Mouse (Mus musculus) stomach, embryonic 15.5 days (tissue): ENCODE data around the gene Kndc1. TPM values are rescaled to one million over a fixed set of nuclear protein-coding genes. Genes with fewer than 3 reads are reported as not detected.

Experiments used
- ATAC-seq: fragments of 200-750 bp; cut with Nextera tagmentation; 2 replicates; pipeline ENCODE4 v1.8.0; 2017; ENCODE audit warnings: low read depth, moderate number of reproducible peaks, moderate TSS enrichment; ENCODE audit not compliant: insufficient read depth, low FRiP score
- H3K27ac ChIP-seq: fragments of 300-500 bp; sonication (generic); 2 replicates; pipeline ENCODE4 v1.5.1; 2015; ENCODE audit warnings: mild to moderate bottlenecking, inconsistent platforms
- H3K27me3 ChIP-seq: fragments of 300-500 bp; sonication (generic); replicated peaks from 2 replicates; pipeline ENCODE4 v1.6.1; 2015; ENCODE audit warnings: inconsistent platforms
- H3K36me3 ChIP-seq: fragments of 300-500 bp; sonication (generic); 2 replicates; pipeline ENCODE4 v1.6.1; 2015; ENCODE audit warnings: inconsistent platforms
- H3K4me1 ChIP-seq: fragments of 300-500 bp; sonication (generic); 2 replicates; pipeline ENCODE4 v1.6.1; 2015; ENCODE audit warnings: inconsistent platforms
- H3K4me2 ChIP-seq: fragments of 300-500 bp; sonication (generic); 2 replicates; pipeline ENCODE4 v1.6.1; 2015; ENCODE audit warnings: mild to moderate bottlenecking, inconsistent platforms
- H3K4me3 ChIP-seq: fragments of 300-500 bp; sonication (generic); replicated peaks from 2 replicates; pipeline ENCODE4 v1.5.1; 2015; ENCODE audit warnings: inconsistent platforms
- H3K9ac ChIP-seq: fragments of 300-500 bp; sonication (generic); 2 replicates; pipeline ENCODE4 v1.6.1; 2015; ENCODE audit warnings: inconsistent platforms
- H3K9me3 ChIP-seq: fragments of 300-500 bp; sonication (generic); 2 replicates; pipeline ENCODE4 v1.6.1; 2016; ENCODE audit warnings: inconsistent platforms
- WGBS: fragments of 180-500 bp; shearing (Covaris S2); methylation state at CpG from one replicate; pipeline ENCODE4 v1.1.7; 2015; 5-methylcytosine and 5-hydroxymethylcytosine counted together
- polyA plus RNA-seq: library from polyadenylated mRNA; unstranded; fragments of >200 nt; fragmentation: Nextera tagmentation; extraction: Ambion mirVana; gene quantifications from 2 replicates; pipeline ENCODE4 v1.2.1, GENCODE M21; 2015

Kndc1 gene
- polyA plus RNA-seq, 1 experiment from 2014 or later: 0.14 TPM

DNA sequence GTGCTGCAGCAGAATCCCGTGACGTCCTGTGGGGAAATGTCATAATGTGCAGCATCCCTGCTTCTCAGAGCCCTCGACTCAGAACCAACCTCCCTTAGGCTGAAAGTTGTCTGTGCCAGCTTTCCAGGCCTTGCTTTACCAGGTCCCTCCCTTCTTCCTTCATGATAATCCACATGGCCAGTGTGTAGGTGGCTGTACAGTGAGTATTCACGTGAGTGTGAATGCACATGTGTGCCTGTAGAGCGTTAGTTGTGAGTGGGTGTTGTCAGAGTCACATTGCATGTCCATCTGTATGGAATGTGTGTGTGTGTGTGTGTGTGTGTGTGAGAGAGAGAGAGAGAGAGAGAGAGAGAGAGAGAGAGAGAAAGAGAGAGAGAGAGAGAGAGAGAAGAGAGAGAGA is 16.4 kb upstream of the Kndc1 start:
- Histone ChIP-seq H3K36me3 (no peaks in the 10 kb centered on the region), H3K9me3 (no peaks in the 10 kb centered on the region), H3K4me3 (no peak overlapping the region), H3K9ac (no peak overlapping the region), H3K4me1 (no peaks in the 10 kb centered on the region), H3K27me3 (no peaks in the 10 kb centered on the region), H3K4me2 (no peak overlapping the region), H3K27ac (no peak overlapping the region)
- WGBS: 59% methylated on average over 5 of the region's 5 CpGs
- no peak for ATAC-seq

DNA sequence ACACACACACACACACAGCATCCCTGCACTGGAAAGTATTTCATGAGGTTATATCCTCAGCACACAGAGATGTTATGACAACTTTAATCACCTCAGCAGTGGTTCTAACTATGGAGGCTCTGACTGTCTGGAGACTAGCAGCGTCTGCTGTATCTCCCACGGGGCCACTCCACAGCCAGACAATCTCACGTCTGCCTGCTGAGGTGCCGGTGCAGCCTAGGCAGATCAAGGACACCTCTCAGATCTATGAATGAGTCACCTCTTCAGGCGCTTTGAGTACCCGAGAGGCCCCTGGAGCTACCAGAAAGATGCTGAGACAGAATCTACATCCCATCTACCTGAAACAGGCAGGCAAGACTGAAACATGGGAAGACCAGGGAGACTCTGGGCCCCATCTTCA is 15.9 kb upstream of the Kndc1 start:
- ATAC-seq: peak; percentile 18; the same call in 1 of the 2 replicates
- H3K9ac ChIP-seq: no peak overlapping the region
- H3K4me3 ChIP-seq: no peak overlapping the region
- H3K27me3 ChIP-seq: no peaks in the 10 kb centered on the region
- no peaks in the 10 kb centered on the region for H3K36me3 ChIP-seq
- WGBS: 48% methylated on average over 6 of the region's 6 CpGs
- H3K4me1 ChIP-seq: no peaks in the 10 kb centered on the region
- H3K9me3 ChIP-seq: no peaks in the 10 kb centered on the region
- no peak overlapping the region for H3K4me2 ChIP-seq
- no peak overlapping the region for H3K27ac ChIP-seq

DNA sequence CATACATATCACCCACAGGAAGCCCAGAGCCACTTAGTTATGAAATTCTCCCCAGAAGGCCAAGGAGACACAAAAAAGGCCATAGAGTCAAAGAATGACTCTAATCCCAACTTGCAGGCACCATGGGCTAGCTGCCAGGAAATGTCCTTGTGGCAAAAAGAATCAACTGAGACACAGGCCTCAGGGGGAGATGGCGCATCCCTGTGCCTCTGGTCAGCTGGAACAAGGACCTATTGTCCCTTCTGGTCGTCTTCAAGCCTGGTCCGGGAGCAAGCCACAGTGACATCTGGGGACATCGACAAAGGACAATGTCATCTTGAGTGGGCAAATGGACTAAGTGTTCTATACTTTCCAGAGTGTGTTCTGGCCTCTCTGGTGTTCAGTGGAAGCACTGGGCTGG is 11.0 kb upstream of the Kndc1 start:
- Histone ChIP-seq H3K4me2 (no peak overlapping the region), H3K27me3 (no peaks in the 10 kb centered on the region), H3K4me1 (no peaks in the 10 kb centered on the region), H3K27ac (no peak overlapping the region), H3K9ac (no peak overlapping the region), H3K9me3 (no peaks in the 10 kb centered on the region), H3K36me3 (no peaks in the 10 kb centered on the region), H3K4me3 (no peak overlapping the region)
- WGBS: 86% methylated on average over 4 of the region's 4 CpGs
- ATAC-seq: no peak

DNA sequence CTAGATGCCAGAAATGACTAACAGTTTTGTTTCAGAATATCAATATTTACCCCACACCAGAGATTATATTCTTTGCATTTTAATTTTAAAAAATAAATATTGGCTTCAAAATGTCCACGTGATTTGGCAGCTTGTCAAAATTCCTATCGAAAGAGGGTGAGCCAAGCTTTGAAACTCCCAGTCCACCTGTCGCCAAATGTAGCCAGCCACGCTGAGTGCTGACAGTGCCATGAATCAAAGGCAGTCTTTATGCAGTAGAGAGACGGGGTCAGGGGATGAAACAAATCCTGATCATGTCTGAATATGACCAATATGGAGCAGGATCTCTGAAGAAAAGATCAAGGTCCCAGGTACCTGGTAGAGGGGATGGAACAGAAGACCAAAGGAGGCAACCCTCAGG is 2.7 kb upstream of the Kndc1 start:
- Histone ChIP-seq H3K4me2 (no peak overlapping the region), H3K36me3 (no peaks in the 10 kb centered on the region), H3K27ac (no peak overlapping the region), H3K27me3 (peaks cover 38% of the 10 kb centered on the region), H3K9me3 (no peaks in the 10 kb centered on the region), H3K4me1 (peaks cover 12% of the 10 kb centered on the region), H3K4me3 (no peak overlapping the region), H3K9ac (no peak overlapping the region)
- 45% methylated on average over 5 of the region's 5 CpGs for WGBS
- ATAC-seq: no peak

DNA sequence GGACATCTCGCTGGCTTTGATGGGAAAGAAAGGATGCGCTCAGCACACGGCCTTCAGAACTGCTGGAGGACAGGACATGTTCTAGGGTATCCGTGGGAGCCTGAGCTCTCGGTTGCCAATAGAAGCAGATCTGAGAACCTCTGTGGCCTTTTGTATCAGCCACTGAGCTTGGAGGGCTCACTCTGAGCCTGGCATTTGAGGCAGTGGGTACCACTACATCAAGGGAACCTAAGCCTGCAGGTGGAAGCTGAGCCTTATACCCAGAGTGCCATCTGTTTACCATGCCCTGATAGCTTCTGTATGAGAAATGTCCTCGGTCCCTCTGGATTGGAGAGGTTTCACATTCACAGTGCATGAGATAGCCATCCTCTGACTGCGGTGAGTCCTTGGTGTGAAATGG is 1.8 kb downstream of the Kndc1 start:
- Histone ChIP-seq H3K9me3 (no peaks in the 10 kb centered on the region), H3K4me1 (peaks cover 12% of the 10 kb centered on the region), H3K27ac (no peak overlapping the region), H3K27me3 (peaks cover 39% of the 10 kb centered on the region), H3K4me3 (no peak overlapping the region), H3K36me3 (no peaks in the 10 kb centered on the region), H3K4me2 (no peak overlapping the region), H3K9ac (no peak overlapping the region)
- WGBS: 75% methylated on average over 7 of the region's 7 CpGs
- ATAC-seq: no peak

DNA sequence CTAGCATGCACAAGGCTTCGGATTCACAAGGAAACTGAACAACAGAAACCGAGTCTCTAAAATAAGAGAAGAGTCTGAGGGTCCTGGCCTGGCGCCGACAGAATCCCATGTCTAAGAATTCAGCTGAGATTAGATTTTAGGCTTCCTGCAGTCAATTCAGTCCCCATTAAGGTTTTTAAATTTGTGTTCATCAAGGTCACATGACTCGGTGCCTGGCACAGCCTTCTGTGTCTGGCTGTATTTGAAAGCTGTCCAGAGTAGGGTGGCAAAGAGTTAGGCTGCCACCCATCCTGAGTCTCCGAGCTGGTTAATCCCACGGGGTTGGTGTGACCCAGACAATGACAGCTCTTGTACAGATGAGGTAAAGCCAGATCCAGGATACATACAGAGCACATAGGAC is 2.3 kb downstream of the Kndc1 start:
- no peak overlapping the region for H3K9ac ChIP-seq
- no peak for ATAC-seq
- H3K9me3 ChIP-seq: no peaks in the 10 kb centered on the region
- no peak overlapping the region for H3K27ac ChIP-seq
- H3K4me1 ChIP-seq: peaks cover 12% of the 10 kb centered on the region
- WGBS: 83% methylated on average over 7 of the region's 7 CpGs
- no peak overlapping the region for H3K4me2 ChIP-seq
- H3K27me3 ChIP-seq: peaks cover 39% of the 10 kb centered on the region
- H3K36me3 ChIP-seq: no peaks in the 10 kb centered on the region
- no peak overlapping the region for H3K4me3 ChIP-seq

DNA sequence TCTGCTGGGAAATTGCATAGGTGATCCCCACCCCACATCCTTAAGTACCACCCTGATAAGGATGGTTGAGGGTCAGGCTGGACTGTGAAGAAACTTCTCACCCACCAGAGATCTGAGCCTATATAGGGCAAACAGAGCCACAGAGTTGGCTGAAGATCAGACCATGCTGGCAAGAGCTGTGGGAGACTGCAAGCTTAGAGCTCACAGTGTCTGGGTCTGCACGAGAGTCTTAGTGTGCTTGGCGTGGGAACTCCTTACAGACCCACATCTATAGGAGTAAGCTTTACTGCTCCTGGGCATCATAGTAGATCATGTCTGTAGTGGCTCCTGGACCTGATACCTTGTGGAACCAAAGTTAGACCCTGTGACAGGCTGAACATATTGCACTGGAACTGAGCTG is 4.1 kb downstream of the Kndc1 start:
- no peak overlapping the region for H3K4me2 ChIP-seq
- WGBS: 76% methylated on average over 2 of the region's 2 CpGs
- no peak overlapping the region for H3K4me3 ChIP-seq
- peaks cover 33% of the 10 kb centered on the region for H3K27me3 ChIP-seq
- H3K4me1 ChIP-seq: peaks cover 12% of the 10 kb centered on the region
- no peak overlapping the region for H3K9ac ChIP-seq
- H3K36me3 ChIP-seq: no peaks in the 10 kb centered on the region
- no peak overlapping the region for H3K27ac ChIP-seq
- H3K9me3 ChIP-seq: no peaks in the 10 kb centered on the region
- ATAC-seq: no peak

DNA sequence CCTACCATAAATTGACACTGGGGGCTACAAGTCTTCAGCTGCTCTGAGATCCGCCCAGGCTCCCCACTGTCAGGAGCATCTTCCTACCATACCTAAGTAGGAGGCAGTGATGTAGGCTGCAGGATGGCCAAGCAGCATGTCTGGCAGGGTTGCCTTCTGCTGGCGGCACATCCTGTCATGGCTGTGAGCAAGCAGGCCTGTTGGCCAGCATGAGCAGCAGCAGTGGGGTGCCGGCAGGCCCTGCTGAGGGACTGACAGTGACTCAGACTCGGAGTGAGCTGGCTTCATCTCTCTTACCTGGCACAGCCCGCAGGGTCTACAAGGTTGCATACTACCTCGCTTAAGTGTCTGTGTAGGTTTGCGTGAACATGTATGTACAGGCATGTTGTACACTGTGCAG is 5.0 kb downstream of the Kndc1 start:
- ATAC-seq: no peak
- no peak overlapping the region for H3K9ac ChIP-seq
- 83% methylated on average over 7 of the region's 7 CpGs for WGBS

DNA sequence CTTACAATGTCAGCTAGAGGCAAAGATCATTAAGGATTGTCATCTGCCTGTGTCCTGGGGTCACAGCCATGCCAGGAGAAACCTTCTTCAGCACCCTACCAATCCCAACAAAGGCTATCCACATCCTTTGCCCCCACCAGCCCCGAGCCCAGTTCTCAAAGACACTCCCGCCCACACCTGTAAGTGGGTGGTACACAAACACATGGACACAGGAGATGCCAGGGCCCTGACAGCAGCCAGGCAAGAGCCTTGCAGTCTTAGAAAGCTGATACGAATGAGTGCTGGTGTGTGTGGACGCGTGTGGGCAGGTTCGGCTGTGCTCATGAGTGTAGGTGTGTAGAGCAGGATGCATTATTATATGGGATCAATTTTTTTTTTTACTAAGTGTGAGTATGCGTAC is 6.0 kb downstream of the Kndc1 start:
- Histone ChIP-seq H3K9me3 (no peaks in the 10 kb centered on the region), H3K4me1 (no peaks in the 10 kb centered on the region), H3K4me2 (no peak overlapping the region), H3K27ac (no peak overlapping the region), H3K9ac (no peak overlapping the region), H3K27me3 (peaks cover 14% of the 10 kb centered on the region), H3K36me3 (no peaks in the 10 kb centered on the region), H3K4me3 (no peak overlapping the region)
- 87% methylated on average over 7 of the region's 7 CpGs for WGBS
- no peak for ATAC-seq

More for the DNA sequence above, 5.0 kb downstream of the Kndc1 start:
- H3K36me3 ChIP-seq: no peaks in the 10 kb centered on the region
- no peak overlapping the region for H3K4me2 ChIP-seq
- H3K4me3 ChIP-seq: no peak overlapping the region
- H3K4me1 ChIP-seq: peaks cover 9% of the 10 kb centered on the region
- no peaks in the 10 kb centered on the region for H3K9me3 ChIP-seq
- no peak overlapping the region for H3K27ac ChIP-seq
- H3K27me3 ChIP-seq: peaks cover 24% of the 10 kb centered on the region

DNA sequence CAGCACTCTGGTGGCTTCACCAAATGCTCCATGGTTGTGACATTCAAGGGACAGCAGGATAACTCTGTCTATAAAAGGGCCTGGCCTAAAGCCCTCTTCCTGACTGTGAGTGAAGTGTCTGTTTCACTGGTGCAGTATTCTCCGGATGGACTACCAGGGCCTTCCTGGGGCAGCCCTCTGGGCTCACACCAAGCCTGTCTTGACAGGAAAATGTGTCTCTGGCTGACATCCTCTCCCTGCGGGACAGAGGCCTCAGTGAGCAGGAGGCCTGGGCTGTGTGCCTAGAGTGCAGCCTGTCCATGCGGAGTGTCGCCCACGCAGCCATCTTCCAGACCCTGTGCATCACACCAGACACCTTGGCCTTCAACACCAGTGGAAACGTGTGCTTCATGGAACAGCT is 6.4 kb downstream of the Kndc1 start:
- no peaks in the 10 kb centered on the region for H3K4me1 ChIP-seq
- H3K9me3 ChIP-seq: no peaks in the 10 kb centered on the region
- no peak for ATAC-seq
- no peaks in the 10 kb centered on the region for H3K36me3 ChIP-seq
- no peak overlapping the region for H3K9ac ChIP-seq
- H3K4me3 ChIP-seq: no peak overlapping the region
- H3K4me2 ChIP-seq: no peak overlapping the region
- WGBS: 75% methylated on average over 6 of the region's 6 CpGs
- H3K27me3 ChIP-seq: peaks cover 10% of the 10 kb centered on the region
- no peak overlapping the region for H3K27ac ChIP-seq

DNA sequence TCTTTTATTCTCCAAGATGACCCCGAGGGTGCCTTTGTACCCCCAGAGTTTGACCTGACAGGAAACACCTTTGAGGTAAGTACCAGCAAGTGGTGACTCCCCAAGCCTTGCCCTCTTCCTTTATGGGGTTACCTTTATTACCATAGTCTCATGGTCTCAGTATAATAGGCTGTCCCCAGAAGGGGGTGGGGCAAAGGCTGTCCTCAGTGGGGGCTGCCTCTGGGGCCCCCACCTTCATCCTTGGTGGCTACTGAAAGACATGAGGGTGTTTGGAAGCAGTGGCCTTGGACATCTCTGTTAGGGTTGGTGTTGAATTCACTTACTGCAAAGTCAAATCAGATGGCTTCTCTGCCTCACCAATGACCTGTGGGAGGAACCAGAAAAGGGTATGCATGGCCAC is 7.5 kb downstream of the Kndc1 start:
- WGBS: 48% methylated on average over 1 of the region's 1 CpGs
- Histone ChIP-seq H3K4me1 (no peaks in the 10 kb centered on the region), H3K9ac (no peak overlapping the region), H3K9me3 (no peaks in the 10 kb centered on the region), H3K4me3 (no peak overlapping the region), H3K36me3 (no peaks in the 10 kb centered on the region), H3K27me3 (no peaks in the 10 kb centered on the region), H3K4me2 (no peak overlapping the region), H3K27ac (no peak overlapping the region)
- ATAC-seq: no peak

DNA sequence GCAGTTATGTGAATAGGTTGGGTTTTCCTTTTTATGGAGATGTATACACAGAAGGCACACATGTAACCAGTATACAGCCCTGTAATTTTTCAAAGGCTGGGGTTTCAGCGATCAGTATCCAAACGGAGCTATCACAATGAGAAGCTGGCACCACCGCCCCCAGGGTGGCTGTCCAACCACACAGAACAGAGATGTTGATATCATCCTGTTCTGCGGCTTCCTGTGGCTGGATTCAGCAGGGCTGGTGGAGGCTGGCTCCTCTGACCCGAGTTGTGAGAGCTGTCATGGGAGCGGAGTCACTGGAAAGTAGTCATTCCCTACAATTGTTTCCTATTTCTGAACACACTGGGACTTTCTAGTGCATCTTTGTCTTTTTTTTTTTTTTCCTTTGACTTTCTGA is 10.8 kb downstream of the Kndc1 start:
- H3K4me1 ChIP-seq: no peaks in the 10 kb centered on the region
- no peak for ATAC-seq
- H3K4me2 ChIP-seq: peak overlapping the region; percentile 3; the same call in 1 of the 2 replicates
- H3K9ac ChIP-seq: no peak overlapping the region
- no peak overlapping the region for H3K27ac ChIP-seq
- H3K9me3 ChIP-seq: no peaks in the 10 kb centered on the region
- H3K27me3 ChIP-seq: no peaks in the 10 kb centered on the region
- no peaks in the 10 kb centered on the region for H3K36me3 ChIP-seq
- no peak overlapping the region for H3K4me3 ChIP-seq
- 35% methylated on average over 6 of the region's 6 CpGs for WGBS

DNA sequence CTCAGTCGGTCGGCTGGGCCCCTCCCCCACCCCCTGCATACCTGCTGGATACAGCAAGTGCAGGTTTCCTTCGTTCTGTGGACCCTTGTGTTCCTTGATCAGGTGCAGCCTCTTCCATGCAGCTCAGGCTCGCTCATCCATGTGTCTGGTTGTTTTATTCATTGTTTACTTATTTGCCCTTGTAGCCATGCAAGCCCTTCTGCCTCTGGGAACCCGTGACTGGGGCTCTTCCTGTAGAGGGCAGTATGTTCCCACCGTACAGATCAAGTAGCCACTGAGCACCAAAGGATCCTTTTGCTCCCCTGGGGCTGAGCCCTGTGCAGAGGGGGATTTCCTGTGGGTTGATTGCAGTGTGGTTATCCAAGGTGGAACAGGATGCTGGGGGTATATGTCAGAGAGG is 11.2 kb downstream of the Kndc1 start:
- peak overlapping the region; percentile 3; the same call in 1 of the 2 replicates for H3K4me2 ChIP-seq
- no peaks in the 10 kb centered on the region for H3K36me3 ChIP-seq
- H3K9ac ChIP-seq: no peak overlapping the region
- H3K9me3 ChIP-seq: no peaks in the 10 kb centered on the region
- WGBS: 6% methylated on average over 6 of the region's 6 CpGs
- no peaks in the 10 kb centered on the region for H3K4me1 ChIP-seq
- ATAC-seq: no peak
- H3K27ac ChIP-seq: no peak overlapping the region
- H3K27me3 ChIP-seq: no peaks in the 10 kb centered on the region
- no peak overlapping the region for H3K4me3 ChIP-seq
